Mouse (Mus musculus): Measurements from ENCODE around the gene Cbr4.

GRCm38 (mm10) chr8:61444358-61444757, 43.2 kb upstream of the Cbr4 start:
- TF ChIP-seq CTCF (IDR thresholded peaks at IDR 0.05; ENCODE audit: borderline replicate concordance, extremely low read depth, insufficient read depth, insufficient read length), result no peak
- TF ChIP-seq POLR2A (IDR thresholded peaks at IDR 0.05; ENCODE audit: borderline replicate concordance, extremely low read depth, insufficient read depth, insufficient read length, poor library complexity, severe bottlenecking), result no peak
